Mouse (Mus musculus) olfactory bulb, adult 2 months (tissue): Measurements from ENCODE around the gene Arel1. TPM values are rescaled to one million over a fixed set of nuclear protein-coding genes. Genes with fewer than 3 reads are reported as not detected.

Source experiments
- H3K27ac ChIP-seq: fragments of 200-500 bp; 2 replicates; pipeline ENCODE4 v1.5.1; 2012; ENCODE audit warnings: low read depth, low read length; ENCODE audit not compliant: insufficient read depth
- H3K4me1 ChIP-seq: fragments of 200-500 bp; 2 replicates; pipeline ENCODE4 v1.6.1; 2012; ENCODE audit warnings: low read length; ENCODE audit not compliant: control insufficient read depth, insufficient read depth
- H3K4me3 ChIP-seq: fragments of 200-500 bp; 2 replicates; pipeline ENCODE4 v1.5.1; 2012; ENCODE audit warnings: mild to moderate bottlenecking, low read depth, low read length, moderate library complexity; ENCODE audit not compliant: insufficient read depth
- CTCF ChIP-seq: fragments of 200-500 bp; IDR thresholded peaks from 2 replicates; pipeline ENCODE4 v1.5.1; 2012; ENCODE audit warnings: low read depth, mild to moderate bottlenecking, low read length, moderate library complexity; ENCODE audit not compliant: insufficient read depth
- POLR2A ChIP-seq: fragments of 200-500 bp; IDR thresholded peaks from 2 replicates; pipeline ENCODE4 v1.6.1; 2012; ENCODE audit warnings: mild to moderate bottlenecking, low read depth, low read length, moderate library complexity; ENCODE audit not compliant: insufficient read depth
- WGBS: fragments of 180-500 bp; shearing (Covaris S2); methylation state at CpG from one replicate; pipeline ENCODE4 v1.1.7; 2018; 5-methylcytosine and 5-hydroxymethylcytosine counted together
- polyA plus RNA-seq: library from polyadenylated mRNA; stranded (reverse); fragments of >200 nt; gene quantifications from 2 replicates; pipeline ENCODE4 v1.2.4, GENCODE M21; 2012; ENCODE audit warnings: low replicate concordance; ENCODE audit not compliant: missing spikeins, insufficient read depth, insufficient read length

Gene Arel1
- polyA plus RNA-seq, 1 experiment: not detected

- Histone ChIP-seq H3K4me1 (no peaks in the 10 kb centered on the region), H3K27ac (no peak overlapping the region), H3K4me3 (no peak overlapping the region)
- WGBS: 57% methylated on average over 9 of the region's 9 CpGs
- TF ChIP-seq CTCF (no peak), POLR2A (no peak)
These were observed 76.8 kb downstream of the Arel1 start for GRCm38 (mm10) chr12:84893648-84894628.

- no peak for TF ChIP-seq CTCF
- no peak for TF ChIP-seq POLR2A
- Histone ChIP-seq H3K4me1 (no peaks in the 10 kb centered on the region), H3K4me3 (no peak overlapping the region), H3K27ac (no peak overlapping the region)
- WGBS: 87% methylated on average over 15 of the region's 15 CpGs
These were observed 80.4 kb downstream of the Arel1 start for GRCm38 (mm10) chr12:84890289-84890688.

GRCm38 (mm10) chr12:84885107-84885876, 85.4 kb downstream of the Arel1 start:
- Histone ChIP-seq H3K4me3 (no peak overlapping the region), H3K4me1 (peaks cover 5% of the 10 kb centered on the region; the same call in 1 of the 2 replicates), H3K27ac (no peak overlapping the region)
- no peak for TF ChIP-seq CTCF
- TF ChIP-seq POLR2A: no peak
- 56% methylated on average over 11 of the region's 11 CpGs for WGBS

GRCm38 (mm10) chr12:84884423-84885076, 86.2 kb downstream of the Arel1 start:
- no peak overlapping the region for H3K27ac ChIP-seq
- WGBS: 88% methylated on average over 7 of the region's 7 CpGs
- no peak overlapping the region for H3K4me3 ChIP-seq
- H3K4me1 ChIP-seq: peaks cover 11% of the 10 kb centered on the region
- TF ChIP-seq CTCF: no peak
- no peak for TF ChIP-seq POLR2A

- H3K27ac ChIP-seq: no peak overlapping the region
- no peak for TF ChIP-seq POLR2A
- no peak for TF ChIP-seq CTCF
- peaks cover 11% of the 10 kb centered on the region for H3K4me1 ChIP-seq
- no peak overlapping the region for H3K4me3 ChIP-seq
- 92% methylated on average over 4 of the region's 4 CpGs for WGBS
These were observed 87.9 kb downstream of the Arel1 start for GRCm38 (mm10) chr12:84882796-84883195.

- H3K4me1 ChIP-seq: peaks cover 19% of the 10 kb centered on the region
- TF ChIP-seq POLR2A (no peak), CTCF (no peak)
- no peak overlapping the region for H3K4me3 ChIP-seq
- no peak overlapping the region for H3K27ac ChIP-seq
- WGBS: 24% methylated on average over 11 of the region's 11 CpGs
These were observed 90.6 kb downstream of the Arel1 start for GRCm38 (mm10) chr12:84880091-84880490.

GRCm38 (mm10) chr12:84876481-84877121, 94.1 kb downstream of the Arel1 start, which contains the start of gene Ltbp2:
TSS of gene Ltbp2 (minus strand) at chr12:84876532.
- no peak within 1 kb of the TSS for H3K27ac ChIP-seq
- WGBS: 3% methylated on average over 34 of the region's 34 CpGs
- H3K4me1 ChIP-seq: peaks cover 15% of the 10 kb centered on the region
- H3K4me3 ChIP-seq: peak within 1 kb of the TSS; percentile 38
- peak; percentile 80 for TF ChIP-seq CTCF
- TF ChIP-seq POLR2A: no peak
